Mouse (Mus musculus) lung, embryonic 15.5 days (tissue): ENCODE results near the gene Gid8. TPM values are rescaled to one million over a fixed set of nuclear protein-coding genes. Genes with fewer than 3 reads are reported as not detected.
A peak's percentile ranks its signal among the peaks of the same experiment; 100 is the strongest.

Experiments used
- ATAC-seq: fragments of 200-750 bp; cut with Nextera tagmentation; 2 replicates; pipeline ENCODE4 v1.8.0; 2017; ENCODE audit warnings: moderate number of reproducible peaks, borderline replicate concordance; ENCODE audit not compliant: low FRiP score, low TSS enrichment; ENCODE audit errors: extremely low read depth
- H3K27ac ChIP-seq: fragments of 300-500 bp; sonication (generic); 2 replicates; pipeline ENCODE4 v1.5.1; 2015; ENCODE audit warnings: moderate library complexity, mild to moderate bottlenecking, inconsistent platforms
- H3K27me3 ChIP-seq: fragments of 300-500 bp; sonication (generic); 2 replicates; pipeline ENCODE4 v1.6.1; 2015; ENCODE audit warnings: inconsistent platforms
- H3K36me3 ChIP-seq: fragments of 300-500 bp; sonication (generic); 2 replicates; pipeline ENCODE4 v1.6.1; 2015; ENCODE audit warnings: inconsistent platforms
- H3K4me1 ChIP-seq: fragments of 300-500 bp; sonication (generic); 2 replicates; pipeline ENCODE4 v1.6.1; 2015; ENCODE audit warnings: inconsistent platforms
- H3K4me2 ChIP-seq: fragments of 300-500 bp; sonication (generic); 2 replicates; pipeline ENCODE4 v1.6.1; 2015; ENCODE audit warnings: inconsistent platforms, mild to moderate bottlenecking, moderate library complexity
- H3K4me3 ChIP-seq: fragments of 300-500 bp; sonication (generic); 2 replicates; pipeline ENCODE4 v1.5.1; 2015; ENCODE audit warnings: mild to moderate bottlenecking, inconsistent platforms
- H3K9ac ChIP-seq: fragments of 300-500 bp; sonication (generic); 2 replicates; pipeline ENCODE4 v1.6.1; 2015; ENCODE audit warnings: inconsistent platforms
- H3K9me3 ChIP-seq: fragments of 300-500 bp; sonication (generic); 2 replicates; pipeline ENCODE4 v1.6.1; 2016; ENCODE audit warnings: inconsistent platforms
- WGBS: fragments of 180-500 bp; shearing (Covaris S2); methylation state at CpG from one replicate; pipeline ENCODE4 v1.1.7; 2015; 5-methylcytosine and 5-hydroxymethylcytosine counted together
- polyA plus RNA-seq: library from polyadenylated mRNA; unstranded; fragments of >200 nt; fragmentation: Nextera tagmentation; extraction: Ambion mirVana; gene quantifications from 2 replicates; pipeline ENCODE4 v1.2.1, GENCODE M21; 2015

Gid8 gene
- polyA plus RNA-seq, 1 experiment from 2014 or later, result 56.0 TPM

- Histone ChIP-seq H3K27me3 (no peaks in the 10 kb centered on the region), H3K36me3 (no peaks in the 10 kb centered on the region), H3K9me3 (no peaks in the 10 kb centered on the region), H3K4me1 (no peaks in the 10 kb centered on the region), H3K4me3 (no peak overlapping the region), H3K9ac (no peak overlapping the region), H3K27ac (no peak overlapping the region), H3K4me2 (no peak overlapping the region)
- WGBS, result 73% methylated on average over 7 of the region's 7 CpGs
- ATAC-seq, result no peak
These were observed 25.3 kb downstream of the Gid8 start for GRCm38 (mm10) chr2:180735232-180735631.

- no peaks in the 10 kb centered on the region for H3K36me3 ChIP-seq
- no peaks in the 10 kb centered on the region for H3K27me3 ChIP-seq
- H3K9me3 ChIP-seq, result no peaks in the 10 kb centered on the region
- no peaks in the 10 kb centered on the region for H3K4me1 ChIP-seq
- ATAC-seq, result no peak
- no peak overlapping the region for H3K4me3 ChIP-seq
- no peak overlapping the region for H3K4me2 ChIP-seq
- no peak overlapping the region for H3K9ac ChIP-seq
- WGBS, result 78% methylated on average over 2 of the region's 2 CpGs
- H3K27ac ChIP-seq, result no peak overlapping the region
These were observed 28.1 kb downstream of the Gid8 start for GRCm38 (mm10) chr2:180737984-180738383.

GRCm38 (mm10) chr2:180740349-180740748 lies 30.4 kb downstream of the Gid8 start:
- ATAC-seq, result no peak
- Histone ChIP-seq H3K4me1 (no peaks in the 10 kb centered on the region), H3K27ac (no peak overlapping the region), H3K36me3 (no peaks in the 10 kb centered on the region), H3K9me3 (no peaks in the 10 kb centered on the region), H3K27me3 (no peaks in the 10 kb centered on the region), H3K4me3 (no peak overlapping the region), H3K4me2 (no peak overlapping the region), H3K9ac (no peak overlapping the region)
- WGBS, result 17% methylated on average over 3 of the region's 3 CpGs

GRCm38 (mm10) chr2:180741421-180741820 lies 31.5 kb downstream of the Gid8 start:
- H3K9me3 ChIP-seq, result no peaks in the 10 kb centered on the region
- H3K4me1 ChIP-seq, result no peaks in the 10 kb centered on the region
- no peak overlapping the region for H3K4me3 ChIP-seq
- no peak overlapping the region for H3K4me2 ChIP-seq
- H3K27me3 ChIP-seq, result no peaks in the 10 kb centered on the region
- 64% methylated on average over 7 of the region's 7 CpGs for WGBS
- H3K9ac ChIP-seq, result no peak overlapping the region
- H3K36me3 ChIP-seq, result no peaks in the 10 kb centered on the region
- H3K27ac ChIP-seq, result no peak overlapping the region
- ATAC-seq, result no peak

- H3K9ac ChIP-seq, result no peak overlapping the region
- no peak for ATAC-seq
- no peaks in the 10 kb centered on the region for H3K36me3 ChIP-seq
- no peaks in the 10 kb centered on the region for H3K27me3 ChIP-seq
- H3K4me1 ChIP-seq, result no peaks in the 10 kb centered on the region
- no peak overlapping the region for H3K27ac ChIP-seq
- H3K9me3 ChIP-seq, result no peaks in the 10 kb centered on the region
- no peak overlapping the region for H3K4me3 ChIP-seq
- no peak overlapping the region for H3K4me2 ChIP-seq
- WGBS, result 76% methylated on average over 6 of the region's 6 CpGs
These were observed 32.9 kb downstream of the Gid8 start for GRCm38 (mm10) chr2:180742820-180743219.

- H3K4me1 ChIP-seq, result no peaks in the 10 kb centered on the region
- WGBS, result 85% methylated on average over 2 of the region's 2 CpGs
These were observed 33.4 kb downstream of the Gid8 start for GRCm38 (mm10) chr2:180743321-180743720.

GRCm38 (mm10) chr2:180745248-180745927 lies 35.5 kb downstream of the Gid8 start:
- Histone ChIP-seq H3K4me1 (no peaks in the 10 kb centered on the region), H3K4me3 (no peak overlapping the region), H3K27me3 (no peaks in the 10 kb centered on the region), H3K4me2 (no peak overlapping the region), H3K9me3 (no peaks in the 10 kb centered on the region), H3K9ac (no peak overlapping the region), H3K27ac (no peak overlapping the region), H3K36me3 (no peaks in the 10 kb centered on the region)
- WGBS, result 32% methylated on average over 17 of the region's 17 CpGs
- peak; percentile 43 for ATAC-seq

More at GRCm38 (mm10) chr2:180743321-180743720, 33.4 kb downstream of the Gid8 start:
- ATAC-seq, result no peak
- Histone ChIP-seq H3K9ac (no peak overlapping the region), H3K9me3 (no peaks in the 10 kb centered on the region), H3K4me2 (no peak overlapping the region), H3K4me3 (no peak overlapping the region), H3K36me3 (no peaks in the 10 kb centered on the region), H3K27ac (no peak overlapping the region), H3K27me3 (no peaks in the 10 kb centered on the region)

GRCm38 (mm10) chr2:180746569-180747192 lies 36.8 kb downstream of the Gid8 start:
- Histone ChIP-seq H3K4me3 (no peak overlapping the region), H3K27ac (no peak overlapping the region), H3K4me1 (no peaks in the 10 kb centered on the region), H3K4me2 (no peak overlapping the region), H3K9ac (no peak overlapping the region), H3K27me3 (no peaks in the 10 kb centered on the region), H3K9me3 (no peaks in the 10 kb centered on the region), H3K36me3 (no peaks in the 10 kb centered on the region)
- no peak for ATAC-seq
- WGBS, result 37% methylated on average over 5 of the region's 5 CpGs

GRCm38 (mm10) chr2:180748904-180749303 lies 39.0 kb downstream of the Gid8 start:
- Histone ChIP-seq H3K4me3 (no peak overlapping the region), H3K9me3 (no peaks in the 10 kb centered on the region), H3K4me1 (no peaks in the 10 kb centered on the region), H3K4me2 (no peak overlapping the region), H3K27ac (no peak overlapping the region), H3K36me3 (no peaks in the 10 kb centered on the region), H3K27me3 (no peaks in the 10 kb centered on the region), H3K9ac (no peak overlapping the region)
- 39% methylated on average over 5 of the region's 5 CpGs for WGBS
- no peak for ATAC-seq

GRCm38 (mm10) chr2:180754976-180755688 lies 45.2 kb downstream of the Gid8 start:
- no peak overlapping the region for H3K27ac ChIP-seq
- ATAC-seq, result no peak
- no peak overlapping the region for H3K4me3 ChIP-seq
- no peak overlapping the region for H3K4me2 ChIP-seq
- H3K36me3 ChIP-seq, result no peaks in the 10 kb centered on the region
- H3K27me3 ChIP-seq, result no peaks in the 10 kb centered on the region
- no peaks in the 10 kb centered on the region for H3K4me1 ChIP-seq
- WGBS, result 75% methylated on average over 5 of the region's 5 CpGs
- H3K9ac ChIP-seq, result no peak overlapping the region
- H3K9me3 ChIP-seq, result no peaks in the 10 kb centered on the region

GRCm38 (mm10) chr2:180755896-180756295 lies 46.0 kb downstream of the Gid8 start:
- H3K4me2 ChIP-seq, result no peak overlapping the region
- no peak overlapping the region for H3K27ac ChIP-seq
- no peak for ATAC-seq
- H3K4me1 ChIP-seq, result no peaks in the 10 kb centered on the region
- no peaks in the 10 kb centered on the region for H3K27me3 ChIP-seq
- H3K4me3 ChIP-seq, result no peak overlapping the region
- 2% methylated on average over 8 of the region's 8 CpGs for WGBS
- no peak overlapping the region for H3K9ac ChIP-seq
- H3K9me3 ChIP-seq, result no peaks in the 10 kb centered on the region
- H3K36me3 ChIP-seq, result no peaks in the 10 kb centered on the region

GRCm38 (mm10) chr2:180756786-180757185 lies 46.9 kb downstream of the Gid8 start:
- no peaks in the 10 kb centered on the region for H3K27me3 ChIP-seq
- no peak overlapping the region for H3K9ac ChIP-seq
- ATAC-seq, result no peak
- H3K4me1 ChIP-seq, result no peaks in the 10 kb centered on the region
- H3K27ac ChIP-seq, result no peak overlapping the region
- no peaks in the 10 kb centered on the region for H3K36me3 ChIP-seq
- no peaks in the 10 kb centered on the region for H3K9me3 ChIP-seq
- no peak overlapping the region for H3K4me2 ChIP-seq
- 47% methylated on average over 2 of the region's 2 CpGs for WGBS
- H3K4me3 ChIP-seq, result no peak overlapping the region
